Mouse (Mus musculus) midbrain, embryonic 13.5 days (tissue): ENCODE measurements at regions not wholly inside any gene's neighbourhood (a gene's known extent, or its start where the extent isn't known, plus 50 kb on each side); places are given as distances from the start of the nearest gene placed in this dataset.

Experiments used
- ATAC-seq: fragments of 200-750 bp; cut with Nextera tagmentation; 2 replicates; pipeline ENCODE4 v1.8.0; 2017; ENCODE audit warnings: mild to moderate bottlenecking, moderate TSS enrichment, moderate library complexity
- H3K27ac ChIP-seq: fragments of 300-500 bp; sonication (generic); 2 replicates; pipeline ENCODE4 v1.5.1; 2015; ENCODE audit warnings: inconsistent platforms, mild to moderate bottlenecking, moderate library complexity
- H3K27me3 ChIP-seq: fragments of 300-500 bp; sonication (generic); 2 replicates; pipeline ENCODE4 v1.6.1; 2015; ENCODE audit warnings: mild to moderate bottlenecking, inconsistent platforms
- H3K36me3 ChIP-seq: fragments of 300-500 bp; sonication (generic); 2 replicates; pipeline ENCODE4 v1.6.1; 2015; ENCODE audit warnings: mild to moderate bottlenecking, inconsistent platforms
- H3K4me1 ChIP-seq: fragments of 300-500 bp; sonication (generic); replicated peaks from 2 replicates; pipeline ENCODE4 v1.6.1; 2015; ENCODE audit warnings: inconsistent platforms
- H3K4me2 ChIP-seq: fragments of 300-500 bp; sonication (generic); replicated peaks from 2 replicates; pipeline ENCODE4 v1.6.1; 2015; ENCODE audit warnings: moderate library complexity, mild to moderate bottlenecking, inconsistent platforms
- H3K4me3 ChIP-seq: fragments of 300-500 bp; sonication (generic); replicated peaks from 2 replicates; pipeline ENCODE4 v1.5.1; 2015; ENCODE audit warnings: mild to moderate bottlenecking, inconsistent platforms
- H3K9ac ChIP-seq: fragments of 300-500 bp; sonication (generic); replicated peaks from 2 replicates; pipeline ENCODE4 v1.6.1; 2015; ENCODE audit warnings: mild to moderate bottlenecking, inconsistent platforms
- H3K9me3 ChIP-seq: fragments of 300-500 bp; sonication (generic); 2 replicates; pipeline ENCODE4 v1.6.1; 2016; ENCODE audit warnings: mild to moderate bottlenecking, inconsistent platforms
- WGBS: fragments of 180-500 bp; shearing (Covaris S2); methylation state at CpG from one replicate; pipeline ENCODE4 v1.1.7; 2015; 5-methylcytosine and 5-hydroxymethylcytosine counted together

- Histone ChIP-seq H3K4me2 (no peak overlapping the region), H3K9me3 (no peaks in the 10 kb centered on the region), H3K27me3 (no peaks in the 10 kb centered on the region), H3K36me3 (no peaks in the 10 kb centered on the region), H3K4me1 (no peaks in the 10 kb centered on the region), H3K4me3 (no peak overlapping the region), H3K27ac (no peak overlapping the region), H3K9ac (no peak overlapping the region)
- 0% methylated on average over 1 of the region's 1 CpGs for WGBS
- no peak for ATAC-seq
These were observed 114.5 kb downstream of the Rfx6 start for GRCm38 (mm10) chr10:51792030-51792429.

GRCm38 (mm10) chr10:51793876-51794275 is 116.3 kb downstream of the Rfx6 start:
- H3K9ac ChIP-seq, result no peak overlapping the region
- no peak overlapping the region for H3K27ac ChIP-seq
- H3K4me3 ChIP-seq, result no peak overlapping the region
- no peak for ATAC-seq
- H3K36me3 ChIP-seq, result no peaks in the 10 kb centered on the region
- no peaks in the 10 kb centered on the region for H3K27me3 ChIP-seq
- H3K4me1 ChIP-seq, result no peaks in the 10 kb centered on the region
- no peaks in the 10 kb centered on the region for H3K9me3 ChIP-seq
- WGBS, result 89% methylated on average over 7 of the region's 7 CpGs
- H3K4me2 ChIP-seq, result no peak overlapping the region

GRCm38 (mm10) chr10:51816626-51817025 is 139.1 kb downstream of the Rfx6 start:
- no peaks in the 10 kb centered on the region for H3K4me1 ChIP-seq
- no peak overlapping the region for H3K9ac ChIP-seq
- H3K36me3 ChIP-seq, result no peaks in the 10 kb centered on the region
- no peak for ATAC-seq
- H3K27me3 ChIP-seq, result no peaks in the 10 kb centered on the region
- H3K4me3 ChIP-seq, result no peak overlapping the region
- H3K27ac ChIP-seq, result no peak overlapping the region
- WGBS, result 26% methylated on average over 1 of the region's 1 CpGs
- no peaks in the 10 kb centered on the region for H3K9me3 ChIP-seq
- no peak overlapping the region for H3K4me2 ChIP-seq

GRCm38 (mm10) chr10:51823900-51824299 is 146.3 kb downstream of the Rfx6 start:
- no peak overlapping the region for H3K4me2 ChIP-seq
- no peaks in the 10 kb centered on the region; the same call in 1 of the 2 replicates for H3K4me1 ChIP-seq
- H3K36me3 ChIP-seq, result no peaks in the 10 kb centered on the region
- no peak for ATAC-seq
- H3K27me3 ChIP-seq, result no peaks in the 10 kb centered on the region
- H3K27ac ChIP-seq, result no peak overlapping the region
- no peak overlapping the region for H3K4me3 ChIP-seq
- 0 out of 2 replicates have a peak, but pooled peaks cover 3% of the 10 kb centered on the region for H3K9me3 ChIP-seq
- H3K9ac ChIP-seq, result no peak overlapping the region
- WGBS, result 97% methylated on average over 2 of the region's 2 CpGs

- no peaks in the 10 kb centered on the region; the same call in 1 of the 2 replicates for H3K4me1 ChIP-seq
- no peak overlapping the region for H3K4me2 ChIP-seq
- no peak overlapping the region for H3K9ac ChIP-seq
- no peak overlapping the region for H3K4me3 ChIP-seq
- no peaks in the 10 kb centered on the region for H3K27me3 ChIP-seq
- no peaks in the 10 kb centered on the region for H3K36me3 ChIP-seq
- 0 out of 2 replicates have a peak, but pooled peaks cover 3% of the 10 kb centered on the region for H3K9me3 ChIP-seq
- peak; percentile 45; the same call in 1 of the 2 replicates for ATAC-seq
- H3K27ac ChIP-seq, result no peak overlapping the region
- 41% methylated on average over 6 of the region's 6 CpGs for WGBS
These were observed 148.9 kb downstream of the Rfx6 start for GRCm38 (mm10) chr10:51826431-51826964.

GRCm38 (mm10) chr10:51832459-51832858 is 154.9 kb downstream of the Rfx6 start:
- ATAC-seq, result no peak
- H3K4me2 ChIP-seq, result no peak overlapping the region

GRCm38 (mm10) chr10:51843099-51843498 is 165.5 kb downstream of the Rfx6 start:
- Histone ChIP-seq H3K36me3 (no peaks in the 10 kb centered on the region), H3K27me3 (no peaks in the 10 kb centered on the region), H3K27ac (no peak overlapping the region), H3K9me3 (no peaks in the 10 kb centered on the region), H3K4me3 (no peak overlapping the region), H3K4me2 (no peak overlapping the region), H3K9ac (no peak overlapping the region), H3K4me1 (no peaks in the 10 kb centered on the region)
- no peak for ATAC-seq
- 85% methylated on average over 1 of the region's 1 CpGs for WGBS

More at GRCm38 (mm10) chr10:51832459-51832858, 154.9 kb downstream of the Rfx6 start:
- no peaks in the 10 kb centered on the region for H3K36me3 ChIP-seq
- H3K4me3 ChIP-seq, result no peak overlapping the region
- no peak overlapping the region for H3K27ac ChIP-seq
- no peaks in the 10 kb centered on the region for H3K9me3 ChIP-seq
- 51% methylated on average over 4 of the region's 4 CpGs for WGBS
- no peaks in the 10 kb centered on the region for H3K27me3 ChIP-seq
- no peak overlapping the region for H3K9ac ChIP-seq
- no peaks in the 10 kb centered on the region; the same call in 1 of the 2 replicates for H3K4me1 ChIP-seq

- 85% methylated on average over 4 of the region's 4 CpGs for WGBS
- Histone ChIP-seq H3K4me1 (no peaks in the 10 kb centered on the region), H3K4me2 (no peak overlapping the region), H3K27ac (no peak overlapping the region), H3K27me3 (no peaks in the 10 kb centered on the region), H3K36me3 (no peaks in the 10 kb centered on the region), H3K4me3 (no peak overlapping the region), H3K9ac (no peak overlapping the region), H3K9me3 (no peaks in the 10 kb centered on the region)
- no peak for ATAC-seq
These were observed 168.7 kb downstream of the Rfx6 start for GRCm38 (mm10) chr10:51846287-51846686.

- no peaks in the 10 kb centered on the region for H3K27me3 ChIP-seq
These were observed 152.9 kb upstream of the Vgll2 start for GRCm38 (mm10) chr10:51869409-51869808.

GRCm38 (mm10) chr10:51911066-51911691 is 111.1 kb upstream of the Vgll2 start:
- H3K4me3 ChIP-seq, result no peak overlapping the region
- H3K4me1 ChIP-seq, result peaks cover 10% of the 10 kb centered on the region; the same call in 1 of the 2 replicates
- H3K27ac ChIP-seq, result no peak overlapping the region
- no peaks in the 10 kb centered on the region; the same call in 1 of the 2 replicates for H3K27me3 ChIP-seq
- H3K9ac ChIP-seq, result no peak overlapping the region
- H3K9me3 ChIP-seq, result no peaks in the 10 kb centered on the region
- 8% methylated on average over 10 of the region's 10 CpGs for WGBS
- H3K4me2 ChIP-seq, result peak overlapping the region; percentile 15
- peak; percentile 72 for ATAC-seq
- no peaks in the 10 kb centered on the region for H3K36me3 ChIP-seq

More at GRCm38 (mm10) chr10:51869409-51869808, 152.9 kb upstream of the Vgll2 start:
- Histone ChIP-seq H3K9ac (no peak overlapping the region), H3K4me3 (no peak overlapping the region), H3K4me1 (no peaks in the 10 kb centered on the region), H3K4me2 (no peak overlapping the region), H3K36me3 (no peaks in the 10 kb centered on the region), H3K9me3 (no peaks in the 10 kb centered on the region), H3K27ac (no peak overlapping the region)
- ATAC-seq, result no peak
- 80% methylated on average over 3 of the region's 3 CpGs for WGBS

- ATAC-seq, result no peak
These were observed 110.2 kb upstream of the Vgll2 start for GRCm38 (mm10) chr10:51912096-51912495.

GRCm38 (mm10) chr10:51926644-51927043 is 95.7 kb upstream of the Vgll2 start:
- no peak overlapping the region for H3K4me3 ChIP-seq
- no peak overlapping the region for H3K4me2 ChIP-seq
- ATAC-seq, result no peak
- H3K9ac ChIP-seq, result no peak overlapping the region
- WGBS, result 84% methylated on average over 2 of the region's 2 CpGs
- no peaks in the 10 kb centered on the region for H3K27me3 ChIP-seq
- H3K9me3 ChIP-seq, result no peaks in the 10 kb centered on the region
- no peaks in the 10 kb centered on the region for H3K4me1 ChIP-seq
- H3K36me3 ChIP-seq, result no peaks in the 10 kb centered on the region
- no peak overlapping the region for H3K27ac ChIP-seq

More at GRCm38 (mm10) chr10:51912096-51912495, 110.2 kb upstream of the Vgll2 start:
- no peak overlapping the region for H3K4me3 ChIP-seq
- H3K9me3 ChIP-seq, result no peaks in the 10 kb centered on the region
- H3K4me2 ChIP-seq, result no peak overlapping the region
- H3K27ac ChIP-seq, result no peak overlapping the region
- WGBS, result 34% methylated on average over 1 of the region's 1 CpGs
- H3K9ac ChIP-seq, result no peak overlapping the region
- H3K4me1 ChIP-seq, result peaks cover 10% of the 10 kb centered on the region; the same call in 1 of the 2 replicates
- no peaks in the 10 kb centered on the region; the same call in 1 of the 2 replicates for H3K27me3 ChIP-seq
- H3K36me3 ChIP-seq, result no peaks in the 10 kb centered on the region
